Mouse (Mus musculus) myocyte (in vitro differentiated cells): ENCODE data around the gene Prkab1.

Experiments used
- CEBPB ChIP-seq: IDR thresholded peaks from 2 replicates; pipeline ENCODE4 v1.6.1; 2011; ENCODE audit warnings: mild to moderate bottlenecking, moderate library complexity; ENCODE audit not compliant: poor library complexity, insufficient read depth, severe bottlenecking
- POLR2A ChIP-seq: IDR thresholded peaks from one replicate; pipeline ENCODE4 v1.6.1; 2011; ENCODE audit warnings: low read depth, mild to moderate bottlenecking, control low read depth, moderate library complexity; ENCODE audit not compliant: insufficient read length
- TCF3 ChIP-seq: IDR thresholded peaks from one replicate; pipeline ENCODE4 v1.6.1; 2011; ENCODE audit warnings: low read depth, control low read depth; ENCODE audit not compliant: insufficient read length
- USF1 ChIP-seq: IDR thresholded peaks from one replicate; pipeline ENCODE4 v1.6.1; 2011; ENCODE audit warnings: low read depth, mild to moderate bottlenecking, control low read depth, moderate library complexity

DNA sequence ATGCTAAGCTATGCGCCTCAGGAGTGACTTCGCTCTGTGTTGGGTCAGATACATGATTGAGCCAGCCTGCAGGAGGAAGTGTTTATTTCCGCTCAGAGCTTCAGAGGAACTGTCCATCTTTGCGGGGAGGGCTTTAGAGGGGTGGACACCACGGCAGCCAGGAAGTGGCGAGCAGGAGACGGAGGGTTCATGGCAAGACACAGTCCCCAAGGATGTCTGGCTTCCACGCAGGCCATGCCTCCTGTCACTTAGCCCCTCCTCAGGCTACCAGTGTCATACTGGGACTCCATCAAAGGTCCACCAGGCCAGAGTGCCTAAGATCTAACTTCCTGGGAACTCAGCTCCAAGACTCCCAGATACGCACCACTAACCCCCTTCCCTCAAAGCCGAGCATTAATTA, 46.6 kb downstream of the Prkab1 start:
- TF ChIP-seq POLR2A, result no peak
- TF ChIP-seq TCF3, result no peak
- TF ChIP-seq CEBPB, result no peak
- TF ChIP-seq USF1, result no peak
